Mouse (Mus musculus) kidney, postnatal 0 days (tissue): ENCODE data around the gene Fbln2. TPM values are rescaled to one million over a fixed set of nuclear protein-coding genes. Genes with fewer than 3 reads are reported as not detected.
A peak's percentile ranks its signal among the peaks of the same experiment; 100 is the strongest.

Source experiments
- ATAC-seq: fragments of 200-750 bp; cut with Nextera tagmentation; replicated peaks from 2 replicates; pipeline ENCODE4 v1.8.0; 2017; ENCODE audit warnings: low read depth, moderate number of reproducible peaks, moderate TSS enrichment, moderate library complexity; ENCODE audit not compliant: low FRiP score
- DNase-seq: peaks from one replicate; pipeline ENCODE4 v3.0.0-alpha.2; 2016; ENCODE audit warnings: low spot score
- H3K27ac ChIP-seq: fragments of 300-500 bp; sonication (generic); 2 replicates; pipeline ENCODE4 v1.5.1; 2014; ENCODE audit warnings: mild to moderate bottlenecking
- H3K27me3 ChIP-seq: fragments of 300-500 bp; sonication (generic); 2 replicates; pipeline ENCODE4 v1.6.1; 2014; ENCODE audit warnings: low read length, mixed read lengths; ENCODE audit not compliant: insufficient read depth
- H3K36me3 ChIP-seq: fragments of 300-500 bp; sonication (generic); 2 replicates; pipeline ENCODE4 v1.6.1; 2014; ENCODE audit warnings: low read length, mixed read lengths; ENCODE audit not compliant: insufficient read depth
- H3K4me1 ChIP-seq: fragments of 300-500 bp; sonication (generic); replicated peaks from 2 replicates; pipeline ENCODE4 v1.6.1; 2014; ENCODE audit warnings: antibody characterized with exemption, low read length, mixed read lengths; ENCODE audit not compliant: insufficient read depth
- H3K4me2 ChIP-seq: fragments of 300-500 bp; sonication (generic); 2 replicates; pipeline ENCODE4 v1.6.1; 2014; ENCODE audit warnings: mild to moderate bottlenecking, low read length, moderate library complexity, mixed read lengths
- H3K4me3 ChIP-seq: fragments of 300-500 bp; sonication (generic); replicated peaks from 2 replicates; pipeline ENCODE4 v1.5.1; 2014; ENCODE audit warnings: low read depth, low read length
- H3K9ac ChIP-seq: fragments of 300-500 bp; sonication (generic); 2 replicates; pipeline ENCODE4 v1.6.1; 2014; ENCODE audit warnings: low read depth, low read length
- H3K9me3 ChIP-seq: fragments of 300-500 bp; sonication (generic); replicated peaks from 2 replicates; pipeline ENCODE4 v1.6.1; 2016; ENCODE audit warnings: low read length, inconsistent platforms, mixed read lengths
- CTCF ChIP-seq: IDR thresholded peaks from 2 replicates; pipeline ENCODE4 v1.5.1; 2016; ENCODE audit warnings: antibody characterized with exemption, low read depth, mild to moderate bottlenecking, moderate library complexity
- WGBS: fragments of 180-500 bp; shearing (Covaris S2); extraction: QIAGEN DNeasy Blood & Tissue Kit; methylation state at CpG from one replicate; pipeline ENCODE4 v1.1.7; 2014; 5-methylcytosine and 5-hydroxymethylcytosine counted together
- polyA plus RNA-seq: library from polyadenylated mRNA; unstranded; fragments of >200 nt; fragmentation: Nextera tagmentation; extraction: Ambion mirVana; gene quantifications from 2 replicates; pipeline ENCODE4 v1.2.1, GENCODE M21; 2015

Gene Fbln2
- polyA plus RNA-seq, 1 experiment from 2014 or later = 20.9 TPM

- DNase-seq = no peak
These were observed 30.2 kb upstream of the Fbln2 start for GRCm38 (mm10) chr6:91182075-91182490.

GRCm38 (mm10) chr6:91183041-91183440 lies 29.2 kb upstream of the Fbln2 start:
- DNase-seq (no peak), ATAC-seq (no peak)
- Histone ChIP-seq H3K4me3 (no peak overlapping the region), H3K4me1 (no peaks in the 10 kb centered on the region), H3K27me3 (no peaks in the 10 kb centered on the region), H3K4me2 (no peak overlapping the region), H3K36me3 (no peaks in the 10 kb centered on the region), H3K27ac (no peak overlapping the region), H3K9ac (no peak overlapping the region), H3K9me3 (no peaks in the 10 kb centered on the region)
- 44% methylated on average over 1 of the region's 1 CpGs for WGBS
- no peak for TF ChIP-seq CTCF

More at GRCm38 (mm10) chr6:91182075-91182490, 30.2 kb upstream of the Fbln2 start:
- no peaks in the 10 kb centered on the region for H3K27me3 ChIP-seq
- H3K4me1 ChIP-seq = no peaks in the 10 kb centered on the region
- H3K9me3 ChIP-seq = no peaks in the 10 kb centered on the region
- no peak for ATAC-seq
- WGBS = 70% methylated on average over 4 of the region's 4 CpGs
- no peak overlapping the region for H3K9ac ChIP-seq
- TF ChIP-seq CTCF = no peak
- no peak overlapping the region for H3K4me3 ChIP-seq
- no peaks in the 10 kb centered on the region for H3K36me3 ChIP-seq
- no peak overlapping the region for H3K27ac ChIP-seq
- H3K4me2 ChIP-seq = no peak overlapping the region

GRCm38 (mm10) chr6:91183980-91184379 lies 28.3 kb upstream of the Fbln2 start:
- no peaks in the 10 kb centered on the region for H3K9me3 ChIP-seq
- H3K9ac ChIP-seq = no peak overlapping the region
- H3K27ac ChIP-seq = no peak overlapping the region
- DNase-seq (no peak), ATAC-seq (no peak)
- no peaks in the 10 kb centered on the region for H3K36me3 ChIP-seq
- no peak overlapping the region for H3K4me2 ChIP-seq
- TF ChIP-seq CTCF = no peak
- H3K4me1 ChIP-seq = no peaks in the 10 kb centered on the region
- H3K27me3 ChIP-seq = no peaks in the 10 kb centered on the region
- no peak overlapping the region for H3K4me3 ChIP-seq
- WGBS = 43% methylated on average over 2 of the region's 2 CpGs

- Histone ChIP-seq H3K9me3 (no peaks in the 10 kb centered on the region), H3K4me3 (no peak overlapping the region), H3K4me1 (no peaks in the 10 kb centered on the region), H3K9ac (no peak overlapping the region), H3K27ac (no peak overlapping the region), H3K27me3 (no peaks in the 10 kb centered on the region), H3K4me2 (no peak overlapping the region), H3K36me3 (no peaks in the 10 kb centered on the region)
- 71% methylated on average over 3 of the region's 3 CpGs for WGBS
- TF ChIP-seq CTCF = no peak
- no peak for ATAC-seq
- no peak for DNase-seq
These were observed 27.5 kb upstream of the Fbln2 start for GRCm38 (mm10) chr6:91184776-91185175.

DNA sequence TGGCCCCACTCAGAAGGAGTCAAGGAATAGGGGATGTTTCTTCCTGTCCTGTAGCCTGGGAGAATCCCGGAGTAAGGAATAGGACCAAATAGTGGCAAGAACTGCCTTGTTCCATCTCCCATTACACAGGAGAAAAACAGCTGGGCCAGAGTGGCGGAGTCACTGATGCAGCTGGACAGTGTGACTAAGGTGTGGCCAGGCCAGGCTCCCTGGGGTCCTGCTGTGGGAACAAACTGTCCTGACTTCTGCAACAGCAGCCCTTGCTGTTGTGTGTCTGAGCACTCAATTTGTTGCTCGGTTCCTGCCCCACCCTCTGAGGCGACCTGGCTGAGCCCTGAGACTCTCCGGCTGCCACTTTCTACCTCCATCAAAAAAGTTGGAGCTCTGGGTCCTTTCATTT lies 26.8 kb upstream of the Fbln2 start:
- H3K27ac ChIP-seq = no peak overlapping the region
- no peak overlapping the region for H3K4me2 ChIP-seq
- H3K36me3 ChIP-seq = no peaks in the 10 kb centered on the region
- H3K4me3 ChIP-seq = no peak overlapping the region
- TF ChIP-seq CTCF = no peak
- WGBS = 76% methylated on average over 5 of the region's 5 CpGs
- H3K9me3 ChIP-seq = no peaks in the 10 kb centered on the region
- H3K9ac ChIP-seq = no peak overlapping the region
- DNase-seq (no peak), ATAC-seq (no peak)
- H3K4me1 ChIP-seq = no peaks in the 10 kb centered on the region
- H3K27me3 ChIP-seq = no peaks in the 10 kb centered on the region

- Histone ChIP-seq H3K4me1 (no peaks in the 10 kb centered on the region), H3K27me3 (no peaks in the 10 kb centered on the region), H3K9me3 (no peaks in the 10 kb centered on the region), H3K4me2 (no peak overlapping the region), H3K4me3 (no peak overlapping the region), H3K27ac (no peak overlapping the region), H3K9ac (no peak overlapping the region), H3K36me3 (no peaks in the 10 kb centered on the region)
- ATAC-seq = no peak
- WGBS = 45% methylated on average over 4 of the region's 4 CpGs
- peak; percentile 64 for TF ChIP-seq CTCF
- DNase-seq = no peak
These were observed 25.9 kb upstream of the Fbln2 start for GRCm38 (mm10) chr6:91186161-91186931.
